Mouse (Mus musculus) olfactory bulb, adult 2 months (tissue): ENCODE measurements around the gene Prmt7. TPM values are rescaled to one million over a fixed set of nuclear protein-coding genes. Genes with fewer than 3 reads are reported as not detected.

Experiments
- H3K27ac ChIP-seq: fragments of 200-500 bp; 2 replicates; pipeline ENCODE4 v1.5.1; 2012; ENCODE audit warnings: low read depth, low read length; ENCODE audit not compliant: insufficient read depth
- H3K4me1 ChIP-seq: fragments of 200-500 bp; 2 replicates; pipeline ENCODE4 v1.6.1; 2012; ENCODE audit warnings: low read length; ENCODE audit not compliant: control insufficient read depth, insufficient read depth
- H3K4me3 ChIP-seq: fragments of 200-500 bp; 2 replicates; pipeline ENCODE4 v1.5.1; 2012; ENCODE audit warnings: mild to moderate bottlenecking, low read depth, low read length, moderate library complexity; ENCODE audit not compliant: insufficient read depth
- CTCF ChIP-seq: fragments of 200-500 bp; IDR thresholded peaks from 2 replicates; pipeline ENCODE4 v1.5.1; 2012; ENCODE audit warnings: low read depth, mild to moderate bottlenecking, low read length, moderate library complexity; ENCODE audit not compliant: insufficient read depth
- POLR2A ChIP-seq: fragments of 200-500 bp; IDR thresholded peaks from 2 replicates; pipeline ENCODE4 v1.6.1; 2012; ENCODE audit warnings: mild to moderate bottlenecking, low read depth, low read length, moderate library complexity; ENCODE audit not compliant: insufficient read depth
- WGBS: fragments of 180-500 bp; shearing (Covaris S2); methylation state at CpG from one replicate; pipeline ENCODE4 v1.1.7; 2018; 5-methylcytosine and 5-hydroxymethylcytosine counted together
- polyA plus RNA-seq: library from polyadenylated mRNA; stranded (reverse); fragments of >200 nt; gene quantifications from 2 replicates; pipeline ENCODE4 v1.2.4, GENCODE M21; 2012; ENCODE audit warnings: low replicate concordance; ENCODE audit not compliant: missing spikeins, insufficient read depth, insufficient read length

Gene Prmt7
- polyA plus RNA-seq, 1 experiment, result not detected

- Histone ChIP-seq H3K27ac (no peak overlapping the region), H3K4me3 (no peak overlapping the region), H3K4me1 (no peaks in the 10 kb centered on the region)
- WGBS, result 81% methylated on average over 4 of the region's 4 CpGs
- TF ChIP-seq CTCF, result no peak
- no peak for TF ChIP-seq POLR2A
These were observed 39.5 kb downstream of the Prmt7 start for GRCm38 (mm10) chr8:106250186-106250585.

DNA sequence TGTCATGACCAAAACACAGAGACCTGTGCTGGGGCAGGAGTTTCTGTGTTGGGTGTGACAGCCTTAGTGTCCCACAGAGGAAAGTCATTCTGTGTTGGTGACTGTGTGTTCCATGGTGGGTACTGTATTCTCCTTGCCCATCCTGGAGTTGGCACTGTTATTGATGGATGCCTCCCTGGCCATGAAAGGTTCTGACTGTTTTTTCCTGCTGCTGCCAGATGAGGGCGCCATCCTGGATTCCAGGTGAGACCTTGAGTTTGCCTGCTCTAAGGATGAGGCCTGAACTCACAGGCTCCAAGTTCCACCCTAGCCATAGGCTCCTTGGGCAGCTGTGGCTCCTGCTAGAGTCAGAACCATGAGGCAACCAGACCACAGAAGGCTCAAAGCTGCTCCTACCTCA, 47.4 kb downstream of the Prmt7 start:
- no peak for TF ChIP-seq CTCF
- no peak for TF ChIP-seq POLR2A
- peaks cover 7% of the 10 kb centered on the region; the same call in 1 of the 2 replicates for H3K4me1 ChIP-seq
- no peak overlapping the region for H3K4me3 ChIP-seq
- H3K27ac ChIP-seq, result no peak overlapping the region
- WGBS, result 38% methylated on average over 1 of the region's 1 CpGs

DNA sequence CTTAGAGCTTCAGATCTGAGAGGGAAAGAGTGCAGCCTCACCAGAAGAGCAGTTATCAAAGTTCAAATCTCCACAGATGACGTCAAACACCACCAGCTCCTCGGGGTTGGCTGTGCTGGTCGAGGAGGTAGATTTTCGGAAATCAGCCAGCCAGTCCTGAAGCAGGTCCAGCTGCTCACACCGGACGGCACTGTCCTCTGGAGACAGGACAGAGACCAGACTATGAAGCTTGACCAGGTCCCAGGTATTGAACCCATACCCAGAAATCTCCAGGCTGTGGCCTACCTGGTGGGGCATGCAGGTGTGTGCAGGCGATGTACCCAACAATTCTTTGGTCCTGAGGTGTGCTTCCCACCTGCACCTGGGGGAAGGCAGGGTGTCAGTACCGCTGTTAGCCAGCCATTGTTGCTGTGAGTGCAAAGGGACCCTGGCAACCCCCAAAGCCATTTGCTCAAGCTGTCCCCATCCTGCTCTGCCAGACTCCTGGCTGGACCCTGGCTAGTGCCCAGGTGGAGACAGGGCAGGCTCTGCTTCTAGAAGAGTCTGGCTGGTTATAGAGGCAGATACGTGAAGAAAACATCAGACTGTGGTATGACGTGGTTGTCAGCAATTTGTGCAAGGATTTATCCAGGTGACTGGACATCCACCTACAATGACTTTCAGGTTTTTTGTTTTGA, 49.0 kb downstream of the Prmt7 start:
- WGBS, result 95% methylated on average over 10 of the region's 10 CpGs
- TF ChIP-seq CTCF, result no peak
- no peak for TF ChIP-seq POLR2A

GRCm38 (mm10) chr8:106260894-106261293, 50.2 kb downstream of the Prmt7 start:
- H3K4me3 ChIP-seq, result no peak overlapping the region

More for the DNA sequence above, 49.0 kb downstream of the Prmt7 start:
- no peak overlapping the region for H3K27ac ChIP-seq
- H3K4me3 ChIP-seq, result no peak overlapping the region
- peaks cover 16% of the 10 kb centered on the region; the same call in 1 of the 2 replicates for H3K4me1 ChIP-seq

DNA sequence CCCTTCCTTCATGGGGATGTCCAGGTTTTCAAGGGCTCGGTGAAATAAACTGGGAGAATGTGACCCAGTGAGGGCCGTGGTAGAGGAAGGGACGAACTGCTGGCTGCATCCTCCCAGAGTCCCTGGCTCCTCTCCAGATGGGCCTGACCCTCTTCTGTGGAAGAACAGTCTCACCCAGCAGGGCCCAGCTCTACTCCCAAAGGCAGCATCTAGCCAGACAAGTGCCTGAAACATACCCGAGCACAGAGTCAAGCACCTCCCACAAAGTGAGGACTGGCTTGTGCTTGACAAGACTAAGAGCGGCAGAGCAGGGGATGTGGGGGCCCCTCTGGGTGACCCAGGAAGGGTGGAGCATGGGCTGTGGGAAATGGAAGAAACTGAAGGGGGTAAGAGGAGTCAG, 51.6 kb downstream of the Prmt7 start:
- Histone ChIP-seq H3K27ac (no peak overlapping the region), H3K4me3 (no peak overlapping the region), H3K4me1 (peaks cover 16% of the 10 kb centered on the region; the same call in 1 of the 2 replicates)
- TF ChIP-seq CTCF, result no peak
- no peak for TF ChIP-seq POLR2A
- 62% methylated on average over 5 of the region's 5 CpGs for WGBS

More at GRCm38 (mm10) chr8:106260894-106261293, 50.2 kb downstream of the Prmt7 start:
- Histone ChIP-seq H3K4me1 (peaks cover 16% of the 10 kb centered on the region; the same call in 1 of the 2 replicates), H3K27ac (no peak overlapping the region)
- no peak for TF ChIP-seq CTCF
- no peak for TF ChIP-seq POLR2A
- 96% methylated on average over 4 of the region's 4 CpGs for WGBS

GRCm38 (mm10) chr8:106263928-106264327, 53.2 kb downstream of the Prmt7 start:
- TF ChIP-seq POLR2A (no peak), CTCF (no peak)
- H3K4me3 ChIP-seq, result no peak overlapping the region
- peaks cover 24% of the 10 kb centered on the region for H3K4me1 ChIP-seq
- 59% methylated on average over 4 of the region's 4 CpGs for WGBS
- H3K27ac ChIP-seq, result no peak overlapping the region

DNA sequence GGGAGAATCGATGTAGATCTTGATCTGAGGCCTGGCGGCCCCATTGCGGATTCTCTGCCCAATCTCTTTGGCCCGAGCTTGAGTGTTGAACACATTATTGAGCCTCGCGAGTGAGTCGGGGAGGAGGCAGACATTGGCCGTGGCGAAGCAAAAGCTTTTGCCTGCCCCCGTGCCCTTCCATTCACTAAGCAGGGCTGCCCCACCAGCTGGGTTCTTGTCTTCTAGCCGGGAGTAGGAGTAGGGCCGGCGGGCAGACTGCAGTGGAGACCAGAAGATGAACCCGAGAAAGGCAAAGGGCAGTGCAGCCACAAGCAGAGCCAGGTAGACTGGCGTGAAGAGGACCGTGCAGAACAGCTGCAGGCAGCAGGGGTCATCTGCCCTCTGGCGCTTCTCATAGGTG, 54.7 kb downstream of the Prmt7 start:
- TF ChIP-seq CTCF (no peak), POLR2A (no peak)
- 87% methylated on average over 17 of the region's 17 CpGs for WGBS
- Histone ChIP-seq H3K27ac (no peak overlapping the region), H3K4me3 (no peak overlapping the region), H3K4me1 (peaks cover 37% of the 10 kb centered on the region)

GRCm38 (mm10) chr8:106268710-106269346, 58.1 kb downstream of the Prmt7 start:
- H3K4me3 ChIP-seq, result no peak overlapping the region
- peaks cover 35% of the 10 kb centered on the region for H3K4me1 ChIP-seq
- 26% methylated on average over 5 of the region's 5 CpGs for WGBS
- TF ChIP-seq CTCF (no peak), POLR2A (no peak)
- no peak overlapping the region for H3K27ac ChIP-seq

- no peak overlapping the region for H3K27ac ChIP-seq
- H3K4me1 ChIP-seq, result peaks cover 26% of the 10 kb centered on the region
- TF ChIP-seq CTCF (no peak), POLR2A (no peak)
- H3K4me3 ChIP-seq, result no peak overlapping the region
- WGBS, result 30% methylated on average over 5 of the region's 5 CpGs
These were observed 60.1 kb downstream of the Prmt7 start for GRCm38 (mm10) chr8:106270804-106271203.
